Mouse (Mus musculus) MEL-GATA-1-ER (cell line): ENCODE results near the gene Tfpt.
"Not testable (repeated sequence)": the region's sequence is repeated elsewhere in the genome, so short reads cannot be mapped to it uniquely, and the experiment has no call there.

Source experiments
- DNase-seq: peaks from one replicate; pipeline ENCODE4 v3.0.0-alpha.2; 2012; ENCODE audit warnings: low read depth; ENCODE audit errors: extremely low read depth

The Tfpt gene

DNA sequence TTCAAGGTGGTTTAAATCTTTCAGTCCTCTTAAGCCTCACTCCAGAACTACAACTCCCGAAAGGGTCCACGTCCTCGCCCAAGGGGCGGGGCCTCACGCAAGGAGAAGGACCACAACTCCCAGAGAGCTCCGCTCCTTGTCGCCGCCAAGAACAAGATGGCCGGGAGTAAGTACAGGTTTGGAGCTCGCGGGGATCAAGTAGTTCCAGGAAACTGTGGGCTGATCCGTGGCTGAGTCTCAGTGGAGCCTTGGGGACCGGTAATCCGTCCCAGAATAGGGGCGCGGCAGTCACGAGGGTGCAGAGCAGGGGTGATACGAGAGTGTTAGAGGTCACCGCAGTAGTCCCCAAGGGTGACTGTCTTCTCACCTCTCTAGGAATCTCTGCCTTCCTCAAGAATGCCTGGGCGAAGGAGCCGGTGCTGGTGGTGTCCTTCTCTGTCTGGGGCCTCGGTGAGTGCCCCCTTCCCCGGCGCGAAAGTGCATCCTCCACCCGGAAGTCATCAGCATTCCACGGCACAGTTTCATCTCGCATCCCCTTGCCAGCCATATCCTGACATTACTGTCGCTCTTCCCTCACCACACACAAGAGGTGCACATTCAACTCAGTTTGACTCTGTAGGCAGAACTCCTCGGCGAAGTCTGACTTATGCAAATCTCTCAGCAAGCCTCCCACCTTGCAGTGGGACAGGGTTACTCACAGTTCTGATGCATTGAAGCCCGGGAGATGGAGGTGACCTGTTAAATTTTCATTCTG, 12.3 kb downstream of the Tfpt start, which contains the start of gene Ndufa3:
Gene Ndufa3, plus strand, starts transcription at position 132 of the 754 bp plus-strand sequence.
- peak; percentile 89 for DNase-seq

DNA sequence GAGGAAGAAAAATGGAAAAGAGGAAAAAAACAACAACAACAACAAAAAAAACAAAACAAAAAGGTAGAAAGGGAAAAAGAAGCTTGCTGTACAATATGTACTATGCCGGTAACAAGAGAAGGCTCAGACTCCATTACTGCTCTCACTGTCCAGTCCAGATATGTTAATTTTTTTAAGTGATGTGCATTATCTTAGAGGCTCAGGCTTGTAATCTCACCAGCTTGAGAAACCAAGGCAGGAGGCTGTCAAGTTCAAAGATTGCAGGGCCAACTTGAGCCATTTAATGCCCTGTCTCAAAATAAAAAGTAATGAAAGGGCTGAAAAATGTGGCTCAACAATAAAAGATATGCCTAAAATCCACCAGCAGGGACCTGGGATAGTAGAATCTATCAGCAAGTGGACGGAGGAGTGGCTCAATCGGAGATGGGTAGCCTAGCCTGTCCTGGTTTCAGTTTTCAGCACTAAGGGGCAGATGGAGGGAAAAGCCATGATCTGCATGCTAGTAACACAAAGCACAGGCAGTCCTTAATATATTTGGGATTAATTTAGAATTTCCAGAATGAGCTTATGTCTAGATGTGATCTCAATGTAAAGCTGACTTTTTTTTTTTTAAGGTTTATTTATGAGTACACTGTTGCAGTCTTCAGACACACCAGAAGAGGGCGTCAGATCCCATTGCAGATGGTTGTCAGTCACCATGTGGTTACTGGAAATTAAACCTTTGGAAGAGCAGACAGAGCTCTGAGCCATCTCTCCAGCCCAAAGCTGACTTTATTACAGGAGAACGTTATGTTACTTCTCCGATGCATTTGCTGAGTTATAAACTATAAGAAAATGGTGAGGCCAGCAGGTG, 13.1 kb downstream of the Tfpt start:
- no peak for DNase-seq

DNA sequence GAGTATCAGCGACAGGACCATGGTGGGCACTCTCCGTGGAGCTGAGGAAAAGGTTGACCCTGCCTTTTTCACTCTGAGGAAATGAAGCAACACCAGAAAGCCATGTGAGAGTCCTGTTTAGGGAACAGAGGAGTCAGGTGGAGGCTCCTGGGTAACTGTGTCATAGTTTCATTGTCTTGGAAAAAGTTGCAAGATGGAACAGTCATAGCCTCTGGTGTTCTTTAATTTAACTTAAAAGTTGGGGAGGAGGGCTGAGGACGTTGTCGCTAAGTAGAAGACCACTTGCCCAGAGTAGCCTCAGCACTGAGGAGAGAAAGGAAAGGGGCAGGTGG, 13.7 kb downstream of the Tfpt start, which contains the start of gene Oscar:
Gene Oscar, minus strand, starts transcription at position 101 of the 332 bp plus-strand sequence.
- DNase-seq = no peak

DNA sequence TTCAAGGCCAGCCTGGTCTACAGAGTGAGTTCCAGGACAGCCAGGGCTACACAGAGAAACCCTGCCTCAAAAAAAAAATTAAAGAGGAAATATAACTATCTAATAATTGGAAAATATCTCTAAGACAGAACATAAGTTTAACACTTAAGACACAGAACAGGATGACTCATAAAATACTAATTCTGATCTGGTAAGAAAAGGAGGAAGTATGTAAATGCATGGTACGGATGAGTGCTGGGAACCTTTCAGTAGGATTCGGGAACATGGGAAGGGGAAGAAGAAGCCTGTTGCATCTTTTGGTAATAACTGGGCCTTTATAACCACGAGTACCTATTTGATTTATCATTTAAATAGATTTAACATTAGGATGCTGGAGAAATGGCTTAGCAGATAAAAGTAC, 15.7 kb downstream of the Tfpt start:
- DNase-seq = peak; percentile 61

DNA sequence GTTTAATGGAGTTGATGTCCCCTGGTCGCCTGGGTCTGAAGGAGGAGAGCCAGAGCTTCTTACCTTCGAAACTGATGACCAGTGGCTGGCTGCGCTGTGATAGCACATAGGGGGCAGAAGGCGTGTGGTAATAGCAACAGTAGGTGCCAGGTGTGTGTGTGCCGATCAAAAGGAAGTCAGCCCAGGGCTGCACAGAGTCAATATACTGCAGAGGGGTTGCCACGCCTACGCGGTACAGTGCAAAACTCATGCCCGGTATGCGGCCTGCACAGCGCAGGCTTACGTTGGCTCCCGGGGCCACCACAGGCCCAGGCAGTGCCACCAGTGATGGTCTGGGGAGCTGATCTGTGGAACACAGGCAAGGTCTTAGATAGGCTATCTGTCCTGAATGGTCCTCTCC, 18.7 kb downstream of the Tfpt start:
- no peak for DNase-seq

DNA sequence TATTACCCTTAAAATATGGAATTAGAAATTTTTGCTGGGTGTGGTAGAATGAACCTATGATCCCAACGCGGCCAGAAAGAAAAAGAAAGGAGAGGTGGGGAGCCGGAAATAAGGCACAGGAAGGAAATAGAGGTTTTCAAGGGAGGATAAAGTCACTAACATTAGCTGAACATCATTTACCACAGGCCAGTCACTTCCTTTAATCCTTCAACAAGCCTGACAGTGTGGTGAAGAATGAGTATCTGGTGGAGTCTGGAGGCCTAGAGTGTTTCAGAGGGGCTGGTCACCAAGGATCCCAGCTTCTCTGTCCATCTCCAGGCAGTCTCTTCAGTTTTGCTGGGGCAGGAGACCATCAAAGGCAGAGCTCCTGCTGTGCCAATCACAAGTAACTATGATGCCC, 19.3 kb downstream of the Tfpt start:
- DNase-seq = no peak

DNA sequence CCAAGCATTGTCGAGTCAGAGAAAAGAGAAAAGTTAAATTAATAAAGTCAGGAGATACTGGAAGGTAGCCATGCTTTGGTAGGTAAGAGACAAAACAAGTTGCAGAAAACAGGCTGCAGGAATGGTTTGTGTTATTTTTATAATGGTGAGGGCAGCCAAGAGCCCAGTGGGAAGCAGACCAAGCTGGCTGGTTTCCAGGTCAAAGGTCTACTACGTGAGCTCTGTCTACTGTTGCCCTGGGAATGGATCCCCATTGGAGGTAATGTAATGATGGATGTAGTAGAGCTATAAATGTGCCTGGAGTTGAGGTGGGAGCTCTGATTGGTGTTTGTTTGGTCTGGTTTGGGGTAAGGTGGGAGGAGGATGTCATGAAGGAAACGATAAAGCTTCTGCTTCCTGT, 20.6 kb downstream of the Tfpt start:
- no peak for DNase-seq

DNA sequence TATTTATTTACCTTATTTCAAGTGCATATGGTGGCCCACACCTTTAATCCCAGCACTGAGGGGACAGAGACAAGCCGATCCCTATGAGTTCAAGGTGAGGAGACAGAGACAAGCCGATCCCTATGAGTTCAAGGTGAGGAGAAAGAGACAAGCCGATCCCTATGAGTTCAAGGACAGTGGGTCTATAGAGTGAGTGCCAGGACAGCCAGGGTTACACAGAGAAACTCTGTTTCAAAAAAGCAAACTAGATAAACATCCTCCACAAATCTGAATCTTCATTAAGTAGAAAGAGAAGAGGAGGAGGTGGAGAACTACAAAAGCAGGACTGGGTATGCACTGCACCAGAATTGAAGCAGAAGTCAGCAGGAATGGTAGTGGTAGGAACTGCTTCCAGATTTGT, 21.1 kb downstream of the Tfpt start:
- no peak for DNase-seq

DNA sequence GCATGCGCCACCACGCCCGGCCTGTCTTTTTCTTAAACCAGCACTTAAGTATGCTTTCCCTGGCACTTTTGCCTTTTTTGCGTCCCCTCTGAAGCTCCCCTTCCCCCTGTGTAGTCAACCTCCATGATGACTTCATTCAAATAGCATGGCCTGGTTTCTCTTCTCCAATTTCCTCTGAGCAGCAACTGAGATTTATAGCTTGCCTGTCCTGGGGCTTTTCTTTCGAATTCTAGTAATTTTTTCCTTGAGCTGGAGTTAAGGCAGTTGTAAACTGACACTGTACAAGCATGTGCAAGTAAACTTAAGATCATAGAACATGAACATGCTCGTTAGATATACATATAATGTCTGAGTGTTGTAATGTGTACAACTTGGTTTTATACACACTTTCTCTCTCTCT, 22.3 kb downstream of the Tfpt start:
- DNase-seq = no peak

DNA sequence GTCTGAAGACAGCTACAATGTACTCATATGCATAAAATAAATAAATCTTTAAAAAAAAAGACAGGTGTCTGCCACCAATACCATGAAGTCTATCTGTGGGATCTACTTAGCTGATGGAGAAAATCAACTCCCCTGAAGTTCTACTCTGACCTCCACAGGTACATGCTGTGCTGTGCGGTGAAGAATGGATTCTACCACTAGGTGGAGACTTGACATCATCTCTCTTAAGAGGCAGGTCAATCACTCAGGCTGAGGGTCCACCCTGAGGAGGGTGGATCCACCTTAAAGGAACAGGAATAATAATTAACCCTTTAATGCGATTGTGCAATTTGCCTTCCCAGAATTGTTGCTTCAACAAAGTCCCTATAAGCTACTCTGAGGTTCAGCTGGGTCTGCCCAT, 22.9 kb downstream of the Tfpt start:
- DNase-seq = peak; percentile 46

DNA sequence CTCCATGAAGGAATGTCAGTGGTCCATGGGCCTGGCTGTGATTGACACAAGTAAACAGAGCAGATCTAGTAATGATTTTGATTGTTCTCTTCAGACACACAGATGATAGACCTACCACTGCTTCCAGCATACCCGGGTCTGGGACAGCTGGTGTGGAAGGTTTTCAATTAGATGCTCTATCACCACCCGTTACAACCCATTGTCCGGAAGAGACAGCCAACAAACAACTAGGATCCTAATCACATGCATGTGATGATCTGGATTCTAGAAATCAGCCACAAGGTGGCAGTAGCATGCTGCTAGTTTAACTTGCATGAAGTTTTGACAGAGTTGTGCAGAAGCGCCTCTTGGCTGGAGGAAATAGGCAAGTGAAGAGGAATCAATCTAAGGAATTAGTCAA, 28.6 kb downstream of the Tfpt start:
- DNase-seq = peak; percentile 62

DNA sequence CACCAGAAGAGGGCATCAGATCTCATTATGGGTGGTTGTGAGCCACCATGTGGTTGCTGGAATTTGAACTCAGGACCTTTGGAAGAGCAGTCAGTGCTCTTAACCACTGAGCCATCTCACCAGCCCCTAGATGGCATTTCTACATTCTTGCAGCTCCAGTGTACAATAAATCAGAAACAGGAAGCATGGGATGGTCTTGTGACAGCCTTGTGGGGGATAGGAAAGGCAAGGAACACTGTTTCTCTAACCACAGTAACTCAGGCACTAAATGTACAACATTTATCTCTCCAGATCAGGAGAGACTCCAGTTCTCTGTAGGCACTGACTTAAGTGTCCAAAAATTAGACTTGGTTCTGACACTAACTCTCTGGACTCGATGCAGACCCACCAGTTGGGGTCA, 32.0 kb downstream of the Tfpt start:
- DNase-seq = not testable (repeated sequence)

DNA sequence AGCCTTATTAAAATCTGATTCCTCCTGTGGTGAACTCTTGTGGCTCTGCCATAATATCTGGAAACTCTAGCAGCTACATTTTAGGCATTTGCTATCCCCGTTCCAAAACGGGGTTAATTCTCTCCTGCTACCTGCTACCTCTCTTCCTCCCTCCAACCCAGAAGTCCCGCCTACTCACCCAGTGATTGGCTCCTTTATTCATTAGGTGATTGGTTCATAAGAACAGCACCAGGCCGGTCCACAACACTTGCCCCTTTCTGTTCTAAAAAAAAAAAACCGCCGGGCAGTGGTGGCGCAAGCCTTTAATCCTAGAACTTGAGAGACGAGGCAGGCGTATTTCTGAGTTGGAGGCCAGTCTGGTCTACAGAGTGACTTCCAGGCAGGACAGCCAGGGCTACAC, 34.6 kb downstream of the Tfpt start:
- peak; percentile 73 for DNase-seq

DNA sequence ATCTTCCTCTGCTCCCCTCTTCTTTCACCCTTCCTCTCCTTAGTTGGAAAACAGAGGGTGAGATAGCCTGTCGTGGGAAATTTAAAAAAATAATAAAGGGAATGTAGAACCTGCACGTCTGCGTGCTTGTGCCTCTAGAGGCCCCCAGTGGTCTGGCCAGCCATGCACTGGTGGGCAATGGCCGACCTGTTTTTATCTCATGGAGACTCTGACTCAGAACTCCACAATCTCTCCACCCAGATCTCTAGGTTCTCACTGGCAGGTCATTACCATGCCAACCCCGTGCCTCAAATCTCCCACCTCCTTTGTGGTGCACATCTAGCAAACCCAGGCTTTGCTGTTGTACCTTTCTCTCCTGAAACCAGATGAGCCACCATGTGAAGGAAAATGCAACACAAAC, 35.0 kb downstream of the Tfpt start:
- no peak for DNase-seq

DNA sequence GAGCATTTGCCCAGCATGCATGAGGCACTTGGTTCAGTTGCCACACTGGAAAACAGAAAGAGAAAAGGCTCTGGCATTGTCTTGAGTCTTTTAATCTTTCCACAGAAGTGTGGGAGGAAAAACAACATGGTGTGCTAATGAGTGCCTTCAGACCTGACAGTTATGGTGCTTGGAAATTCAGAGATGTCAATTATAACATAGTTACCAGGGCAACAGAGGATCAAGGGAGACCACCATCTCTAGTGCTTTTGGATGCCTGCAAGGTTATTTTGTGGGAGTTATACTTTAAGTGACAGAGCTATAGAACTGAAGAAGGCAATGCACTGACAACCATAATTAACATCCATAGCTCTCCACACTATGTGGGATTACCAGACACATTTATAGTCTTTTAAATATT, 35.9 kb downstream of the Tfpt start:
- no peak for DNase-seq

DNA sequence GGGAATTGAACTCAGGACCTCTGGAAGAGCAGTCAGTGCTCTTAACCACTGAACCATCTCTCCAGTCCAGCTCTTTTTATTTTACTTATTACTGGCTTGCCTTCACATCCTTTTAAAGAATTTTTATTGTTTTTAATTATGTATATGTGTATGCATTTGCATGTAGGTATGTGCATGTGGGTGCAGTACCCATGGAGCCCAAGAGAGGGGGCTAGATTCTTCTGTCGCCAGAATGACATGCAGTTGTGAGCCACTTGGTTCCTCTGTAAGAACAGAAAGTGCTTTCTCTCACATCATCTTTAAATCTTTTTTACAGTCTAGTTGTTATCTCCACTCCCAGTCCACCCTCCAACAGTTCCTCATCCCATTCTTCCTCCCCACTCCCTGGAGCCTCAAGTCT, 38.2 kb downstream of the Tfpt start:
- DNase-seq = no peak

DNA sequence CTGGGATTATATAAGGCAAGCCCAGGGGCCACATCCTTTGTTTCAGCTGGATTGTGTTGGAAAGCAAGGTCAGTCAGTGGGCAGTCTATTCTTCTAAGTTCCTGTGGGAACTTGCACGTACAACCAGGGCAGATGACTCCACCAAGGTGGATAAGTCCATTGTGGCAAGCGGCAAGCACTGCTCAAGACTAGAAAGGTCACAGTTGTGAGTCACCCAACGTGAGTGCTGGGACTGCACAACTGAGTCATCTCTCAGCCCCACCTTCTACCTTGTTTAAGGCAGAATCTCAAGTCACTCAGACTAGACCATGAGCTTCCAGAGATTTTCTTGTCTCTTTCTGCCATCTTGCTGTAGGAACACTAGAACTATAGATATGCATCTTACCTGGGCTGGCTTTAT, 39.2 kb downstream of the Tfpt start:
- DNase-seq = no peak

DNA sequence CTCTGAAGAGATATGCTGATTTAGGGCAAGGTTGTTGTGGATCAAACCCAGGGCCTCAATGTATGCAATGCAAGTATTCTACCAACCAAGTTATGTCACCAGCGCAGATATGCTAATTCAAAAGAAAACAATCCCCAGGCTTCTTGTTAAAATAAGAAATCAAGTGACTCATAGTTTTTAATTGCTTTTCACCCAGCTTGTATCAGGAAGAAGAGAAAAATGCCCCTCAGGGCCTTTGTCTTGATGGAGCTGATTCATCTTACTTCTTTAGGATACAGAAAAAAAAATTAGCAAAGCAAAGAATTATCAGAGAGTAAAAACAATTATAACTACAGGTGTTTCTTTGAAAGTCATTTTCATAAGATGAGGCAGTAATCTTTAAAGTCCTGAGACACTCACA, 42.4 kb downstream of the Tfpt start:
- no peak for DNase-seq

DNA sequence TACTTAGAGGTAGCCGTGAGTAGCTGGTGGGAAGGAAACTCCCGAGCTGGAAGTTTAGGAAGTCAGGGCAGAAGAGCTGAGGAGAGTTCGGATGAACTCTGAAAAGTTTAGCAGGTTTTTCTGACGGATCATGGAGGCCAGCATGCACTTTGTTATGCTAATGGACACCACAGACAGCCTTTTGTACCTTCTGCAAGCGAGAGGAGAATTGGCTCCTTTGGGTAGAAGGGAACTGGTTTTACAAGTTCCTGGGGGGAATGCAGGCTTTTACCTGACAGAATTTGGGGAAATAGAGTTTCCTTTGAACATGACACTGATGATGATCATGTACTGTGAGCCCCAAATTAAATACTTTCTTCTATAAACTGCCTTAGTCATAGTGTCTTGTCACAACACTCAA, 43.5 kb downstream of the Tfpt start:
- DNase-seq = no peak

DNA sequence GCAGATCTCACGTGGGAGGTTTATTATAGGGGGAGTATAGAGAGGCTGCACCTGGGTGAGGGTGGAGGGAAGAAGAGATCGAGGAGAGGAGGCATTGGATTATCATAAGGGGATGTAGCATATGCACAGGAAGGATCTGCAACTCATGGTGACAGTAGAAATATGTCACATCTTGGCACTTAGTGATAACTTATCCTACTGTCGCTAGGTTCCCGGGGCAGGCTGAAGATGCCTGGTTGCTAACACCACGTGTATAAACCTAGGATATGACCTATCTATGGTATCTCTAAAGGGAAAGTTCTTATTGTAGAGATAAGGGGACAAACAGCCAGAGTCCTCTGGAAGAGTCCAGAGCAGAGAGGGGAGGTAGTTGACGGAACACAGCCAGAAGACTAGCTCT, 44.0 kb downstream of the Tfpt start:
- no peak for DNase-seq

DNA sequence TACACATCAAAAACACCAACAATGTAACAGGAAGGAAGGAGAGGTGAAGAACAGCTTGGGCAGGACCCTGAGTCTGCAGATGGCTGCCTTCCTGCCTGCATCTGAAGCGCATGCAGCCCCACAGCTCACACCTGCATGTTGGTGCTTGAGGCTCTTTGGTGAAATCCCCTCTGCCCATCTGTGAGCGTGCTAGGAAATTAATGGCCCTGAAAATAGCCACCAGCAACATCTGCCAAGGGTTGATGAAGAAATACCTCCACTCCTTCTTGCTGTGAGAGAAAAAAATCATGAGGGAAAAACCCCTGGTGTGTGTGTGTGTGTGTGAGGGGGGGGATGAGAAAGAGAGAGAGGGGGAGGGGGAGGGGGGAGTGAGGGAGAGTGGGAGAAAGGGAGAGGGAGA, 49.7 kb downstream of the Tfpt start:
- no peak for DNase-seq

DNA sequence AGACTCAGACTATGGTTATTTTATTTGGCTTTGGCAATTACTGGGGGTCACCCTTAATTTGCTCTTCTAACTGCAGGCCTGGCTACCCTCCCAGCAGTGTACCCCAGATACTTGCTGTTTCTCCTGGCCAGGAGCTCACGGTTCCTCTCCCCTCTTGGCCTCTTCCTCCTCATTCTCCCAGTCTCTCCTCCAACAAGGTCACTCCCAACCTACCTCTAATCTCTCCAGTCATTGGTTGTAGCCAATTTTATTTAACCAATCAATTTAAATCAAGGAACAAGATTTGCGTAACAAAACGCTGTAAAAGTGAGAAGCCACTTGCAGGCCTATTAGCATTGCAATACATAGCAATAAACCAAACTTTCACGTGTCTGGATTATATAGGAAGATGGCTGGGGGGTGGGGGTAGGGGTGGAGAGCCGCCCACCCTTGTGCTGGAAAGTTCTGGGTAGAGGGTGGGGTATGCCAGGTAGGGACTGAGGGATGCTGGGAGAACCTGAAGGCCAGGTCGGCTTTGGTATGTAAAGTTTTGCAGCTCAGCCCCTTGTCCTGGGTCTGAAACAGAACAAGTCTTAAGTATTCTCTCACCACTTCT, 50.7 kb downstream of the Tfpt start:
- DNase-seq = no peak
